Mouse (Mus musculus) hindbrain, postnatal 0 days (tissue): ENCODE data around the gene Cux1. TPM values are rescaled to one million over a fixed set of nuclear protein-coding genes. Genes with fewer than 3 reads are reported as not detected.

ENCODE experiments used
- ATAC-seq: fragments of 200-750 bp; cut with Nextera tagmentation; 2 replicates; pipeline ENCODE4 v1.8.0; 2017; ENCODE audit warnings: mild to moderate bottlenecking, moderate TSS enrichment, moderate library complexity
- DNase-seq: peaks from one replicate; pipeline ENCODE4 v3.0.0-alpha.2; 2015; ENCODE audit warnings: low spot score
- H3K27ac ChIP-seq: fragments of 300-500 bp; sonication (generic); 2 replicates; pipeline ENCODE4 v1.5.1; 2014; ENCODE audit warnings: mild to moderate bottlenecking
- H3K27me3 ChIP-seq: fragments of 300-500 bp; sonication (generic); 2 replicates; pipeline ENCODE4 v1.6.1; 2014; ENCODE audit warnings: low read length, mixed read lengths; ENCODE audit not compliant: insufficient read depth
- H3K36me3 ChIP-seq: fragments of 300-500 bp; sonication (generic); 2 replicates; pipeline ENCODE4 v1.6.1; 2014; ENCODE audit warnings: low read length, mixed read lengths; ENCODE audit not compliant: insufficient read depth
- H3K4me1 ChIP-seq: fragments of 300-500 bp; sonication (generic); 2 replicates; pipeline ENCODE4 v1.6.1; 2014; ENCODE audit warnings: antibody characterized with exemption, low read length, mixed read lengths; ENCODE audit not compliant: insufficient read depth
- H3K4me2 ChIP-seq: fragments of 300-500 bp; sonication (generic); 2 replicates; pipeline ENCODE4 v1.6.1; 2014; ENCODE audit warnings: low read depth, mild to moderate bottlenecking, low read length, moderate library complexity, mixed read lengths
- H3K4me3 ChIP-seq: fragments of 300-500 bp; sonication (generic); 2 replicates; pipeline ENCODE4 v1.5.1; 2014; ENCODE audit warnings: low read length
- H3K9ac ChIP-seq: fragments of 300-500 bp; sonication (generic); replicated peaks from 2 replicates; pipeline ENCODE4 v1.6.1; 2014; ENCODE audit warnings: mild to moderate bottlenecking, low read length, moderate library complexity, mixed read lengths
- H3K9me3 ChIP-seq: fragments of 300-500 bp; sonication (generic); 2 replicates; pipeline ENCODE4 v1.6.1; 2016; ENCODE audit warnings: low read length, mixed read lengths
- CTCF ChIP-seq: IDR thresholded peaks from 2 replicates; pipeline ENCODE4 v1.5.1; 2016; ENCODE audit warnings: antibody characterized with exemption, control low read depth, low read depth
- WGBS: fragments of 180-500 bp; shearing (Covaris S2); extraction: QIAGEN DNeasy Blood & Tissue Kit; methylation state at CpG from one replicate; pipeline ENCODE4 v1.1.7; 2014; 5-methylcytosine and 5-hydroxymethylcytosine counted together
- polyA plus RNA-seq: library from polyadenylated mRNA; unstranded; fragments of >200 nt; fragmentation: Nextera tagmentation; extraction: Ambion mirVana; gene quantifications from 2 replicates; pipeline ENCODE4 v1.2.1, GENCODE M21; 2015
- total RNA-seq: library from RNA; depleted of rRNA; stranded (reverse); fragments of >200 nt; gene quantifications from 2 replicates; pipeline ENCODE4 v1.2.3, GENCODE M21; 2014; rRNA removed

Cux1 gene
- 132 and 137 TPM in 2 replicates for total RNA-seq
- polyA plus RNA-seq, result 81.1 and 86.3 TPM in 2 replicates

GRCm38 (mm10) chr5:136567176-136568025, at the start of gene Cux1:
TSS of gene Cux1 (minus strand) at chr5:136567490.
- Histone ChIP-seq H3K27ac (peak within 1 kb of the TSS; percentile 91), H3K9me3 (no peaks in the 10 kb centered on the region), H3K36me3 (no peaks in the 10 kb centered on the region), H3K4me2 (peak within 1 kb of the TSS; percentile 100), H3K27me3 (0 out of 2 replicates have a peak, but pooled peaks cover 8% of the 10 kb centered on the region), H3K9ac (peak within 1 kb of the TSS; percentile 94), H3K4me1 (no peaks in the 10 kb centered on the region), H3K4me3 (peak within 1 kb of the TSS; percentile 99)
- 1% methylated on average over 56 of the region's 103 CpGs for WGBS
- peak; percentile 93 for DNase-seq
- peak; percentile 90 for ATAC-seq
- peak; percentile 20 for TF ChIP-seq CTCF

- Histone ChIP-seq H3K4me3 (no peak overlapping the region), H3K4me1 (no peaks in the 10 kb centered on the region), H3K36me3 (no peaks in the 10 kb centered on the region), H3K27ac (no peak overlapping the region), H3K9ac (no peak overlapping the region), H3K4me2 (no peak overlapping the region), H3K9me3 (no peaks in the 10 kb centered on the region), H3K27me3 (no peaks in the 10 kb centered on the region)
- 78% methylated on average over 1 of the region's 1 CpGs for WGBS
- DNase-seq (no peak), ATAC-seq (no peak)
- no peak for TF ChIP-seq CTCF
These were observed 45.1 kb upstream of the Cux1 start for GRCm38 (mm10) chr5:136612391-136612790.

- no peak for DNase-seq
- 61% methylated on average over 6 of the region's 6 CpGs for WGBS
These were observed 41.6 kb upstream of the Cux1 start for GRCm38 (mm10) chr5:136608814-136609434.

GRCm38 (mm10) chr5:136605144-136605543, 37.9 kb upstream of the Cux1 start:
- no peak overlapping the region for H3K9ac ChIP-seq
- no peaks in the 10 kb centered on the region for H3K9me3 ChIP-seq
- H3K4me2 ChIP-seq, result no peak overlapping the region
- no peaks in the 10 kb centered on the region for H3K36me3 ChIP-seq
- no peak for TF ChIP-seq CTCF
- no peak overlapping the region for H3K27ac ChIP-seq
- H3K4me3 ChIP-seq, result no peak overlapping the region
- DNase-seq (no peak), ATAC-seq (no peak)
- no peaks in the 10 kb centered on the region for H3K27me3 ChIP-seq
- H3K4me1 ChIP-seq, result no peaks in the 10 kb centered on the region
- 84% methylated on average over 11 of the region's 11 CpGs for WGBS

More at GRCm38 (mm10) chr5:136608814-136609434, 41.6 kb upstream of the Cux1 start:
- no peak overlapping the region for H3K4me2 ChIP-seq
- H3K27ac ChIP-seq, result no peak overlapping the region
- no peaks in the 10 kb centered on the region for H3K9me3 ChIP-seq
- no peak overlapping the region for H3K4me3 ChIP-seq
- H3K4me1 ChIP-seq, result no peaks in the 10 kb centered on the region
- no peaks in the 10 kb centered on the region for H3K27me3 ChIP-seq
- no peak for ATAC-seq
- no peak for TF ChIP-seq CTCF
- no peaks in the 10 kb centered on the region for H3K36me3 ChIP-seq
- H3K9ac ChIP-seq, result no peak overlapping the region

GRCm38 (mm10) chr5:136603176-136603964, 36.1 kb upstream of the Cux1 start:
- no peak for TF ChIP-seq CTCF
- Histone ChIP-seq H3K9me3 (no peaks in the 10 kb centered on the region), H3K4me1 (no peaks in the 10 kb centered on the region), H3K27ac (no peak overlapping the region), H3K36me3 (no peaks in the 10 kb centered on the region), H3K4me3 (no peak overlapping the region), H3K27me3 (no peaks in the 10 kb centered on the region), H3K4me2 (no peak overlapping the region), H3K9ac (no peak overlapping the region)
- no peak for DNase-seq
- no peak for ATAC-seq
- WGBS, result 70% methylated on average over 13 of the region's 13 CpGs

GRCm38 (mm10) chr5:136600511-136600910, 33.2 kb upstream of the Cux1 start:
- Histone ChIP-seq H3K4me2 (no peak overlapping the region), H3K36me3 (no peaks in the 10 kb centered on the region), H3K9ac (no peak overlapping the region), H3K27ac (no peak overlapping the region), H3K9me3 (no peaks in the 10 kb centered on the region), H3K4me1 (no peaks in the 10 kb centered on the region), H3K4me3 (no peak overlapping the region), H3K27me3 (no peaks in the 10 kb centered on the region)
- WGBS, result 81% methylated on average over 5 of the region's 5 CpGs
- DNase-seq (no peak), ATAC-seq (no peak)
- no peak for TF ChIP-seq CTCF
